Mouse (Mus musculus) frontal cortex, postnatal 36 days (tissue): ENCODE data around the gene Kxd1.
A peak's percentile ranks its signal among the peaks of the same experiment; 100 is the strongest.
"Not testable (repeated sequence)": the region's sequence is repeated elsewhere in the genome, so short reads cannot be mapped to it uniquely, and the experiment has no call there.

Source experiments
- DNase-seq, 2 experiments: peaks; one replicate each; pipeline ENCODE4 v3.0.0; 2022; ENCODE audit warnings: low spot score in 2 of 2

Kxd1 gene

GRCm38 (mm10) chr8:70513441-70513840, 14.3 kb downstream of the Kxd1 start:
- peak; percentile 66 to 72 for DNase-seq

- DNase-seq = no peak
Observed at GRCm38 (mm10) chr8:70512253-70512903, 15.4 kb downstream of the Kxd1 start.

GRCm38 (mm10) chr8:70511770-70512169, 16.0 kb downstream of the Kxd1 start:
- DNase-seq = no peak

DNA sequence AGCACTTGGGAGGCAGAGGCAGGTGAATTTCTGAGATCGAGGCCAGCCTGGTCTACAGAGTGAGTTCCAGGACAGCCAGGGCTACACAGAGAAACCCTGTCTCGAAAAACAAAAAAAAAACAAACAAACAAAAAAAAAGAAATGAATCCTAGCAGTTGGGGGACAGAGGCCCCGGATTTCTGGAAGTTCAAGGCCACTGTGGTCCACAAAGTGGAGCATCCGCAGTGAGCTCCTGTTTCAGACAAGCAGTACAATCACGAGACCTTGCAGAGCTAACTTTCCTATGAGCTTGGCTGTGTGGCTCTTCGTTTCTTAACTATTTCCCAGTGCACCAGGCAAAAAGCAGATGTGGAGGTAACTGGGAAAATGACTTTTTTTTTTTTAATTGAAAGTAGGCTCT, 16.6 kb downstream of the Kxd1 start:
- not testable (repeated sequence) for DNase-seq

DNA sequence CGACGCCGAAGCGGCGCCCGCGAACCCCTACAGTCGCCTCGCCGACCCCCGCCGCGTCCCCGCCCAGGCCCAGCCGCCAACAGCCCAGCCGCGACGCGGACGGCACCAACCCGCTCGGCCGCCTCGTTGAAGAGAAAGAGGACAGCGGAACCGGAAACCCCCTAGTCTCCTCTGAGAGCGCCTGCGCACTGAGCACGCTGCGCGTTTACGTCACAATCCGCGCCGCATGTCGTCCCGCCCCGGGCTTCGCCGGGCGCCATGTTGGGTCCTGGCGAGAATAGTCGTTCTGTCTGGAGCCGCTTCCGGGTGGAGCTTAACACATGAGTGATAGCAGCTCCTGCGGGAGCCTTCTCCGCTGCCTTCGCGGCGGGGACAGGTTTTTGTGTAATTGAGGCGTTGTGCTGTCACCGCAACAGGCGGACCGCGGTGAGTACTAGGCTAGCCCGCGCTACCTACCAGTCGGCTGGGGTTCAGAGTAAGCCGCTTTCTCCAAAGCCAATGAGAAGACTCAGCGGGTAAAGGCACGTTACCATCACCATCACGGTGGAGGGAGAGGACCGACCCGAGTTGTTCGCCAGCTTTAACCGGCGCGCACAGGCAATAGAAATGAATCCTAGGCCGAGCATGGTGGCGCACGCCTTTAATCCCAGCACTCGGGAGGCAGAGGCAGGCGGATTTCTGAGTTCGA, 17.4 kb downstream of the Kxd1 start, which contains the start of gene Uba52:
Gene Uba52, minus strand, starts transcription at position 574 of the 688 bp plus-strand sequence.
- peak; percentile 98 to 99 for DNase-seq

DNA sequence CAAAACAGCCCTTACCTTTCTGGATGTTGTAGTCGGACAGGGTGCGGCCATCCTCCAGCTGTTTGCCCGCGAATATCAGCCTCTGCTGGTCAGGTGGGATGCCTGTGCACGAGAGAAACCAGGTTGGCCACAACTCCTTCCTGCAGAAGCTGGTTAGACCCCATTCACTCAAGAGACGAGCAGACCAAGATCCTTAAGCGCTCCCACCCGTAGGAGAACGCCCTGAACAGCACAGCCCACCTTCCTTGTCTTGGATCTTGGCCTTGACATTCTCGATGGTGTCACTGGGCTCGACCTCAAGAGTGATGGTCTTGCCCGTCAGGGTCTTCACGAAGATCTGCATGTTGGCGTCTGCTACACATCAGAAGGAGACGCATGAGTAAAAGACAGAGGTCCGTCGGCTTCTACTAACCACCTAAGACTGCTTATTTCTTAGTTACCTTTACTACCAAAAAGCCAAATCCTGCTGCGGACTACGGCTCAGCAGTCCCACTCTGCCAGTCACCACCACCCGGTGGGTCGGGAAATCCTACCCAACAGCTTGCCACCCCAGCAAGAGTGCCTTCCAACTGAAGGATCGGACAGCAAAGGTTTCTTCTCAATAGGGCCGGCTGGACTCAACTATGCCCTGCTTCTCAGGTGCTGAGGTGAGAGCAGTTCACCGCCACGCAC, 18.3 kb downstream of the Kxd1 start:
- no peak for DNase-seq

GRCm38 (mm10) chr8:70507027-70507393, 20.7 kb downstream of the Kxd1 start:
- no peak for DNase-seq

DNA sequence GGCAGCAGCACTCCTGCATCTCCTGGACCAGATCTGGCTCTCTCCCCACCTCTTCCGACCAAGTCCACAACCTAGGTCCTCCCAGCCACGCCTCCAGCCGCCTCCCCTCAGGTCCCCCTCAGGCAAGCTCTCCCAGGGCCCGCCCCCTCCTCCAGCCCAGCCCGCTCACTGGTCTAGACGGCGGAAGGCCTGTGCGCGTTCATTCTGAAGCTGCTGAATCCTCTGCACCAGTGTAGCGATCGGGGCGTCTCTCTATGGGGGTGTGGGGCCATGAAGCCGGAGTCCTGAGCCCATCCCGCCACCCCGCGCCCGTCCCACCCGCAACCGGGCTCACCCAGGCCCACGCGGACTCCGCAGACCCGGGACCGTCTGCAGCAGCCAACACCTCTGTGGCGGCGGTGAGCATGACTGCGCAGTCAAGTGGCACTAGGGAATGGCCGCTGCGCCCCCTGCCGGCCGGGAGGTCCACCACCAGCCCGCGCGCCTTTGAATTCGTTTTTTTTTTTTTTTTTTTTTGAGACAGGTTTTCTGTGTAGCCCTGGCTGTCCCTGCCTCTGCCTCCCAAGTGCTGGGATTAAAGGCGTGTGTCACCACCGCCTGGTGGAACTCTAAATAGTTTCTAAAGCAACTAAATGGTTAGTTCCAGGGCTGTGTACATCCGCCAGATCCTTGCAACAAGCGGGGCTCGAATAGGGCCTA, 21.3 kb downstream of the Kxd1 start, which contains the start of gene Rex1bd:
Gene Rex1bd, minus strand, starts transcription at position 425 of the 699 bp plus-strand sequence.
- peak; percentile 92 to 93 for DNase-seq

DNA sequence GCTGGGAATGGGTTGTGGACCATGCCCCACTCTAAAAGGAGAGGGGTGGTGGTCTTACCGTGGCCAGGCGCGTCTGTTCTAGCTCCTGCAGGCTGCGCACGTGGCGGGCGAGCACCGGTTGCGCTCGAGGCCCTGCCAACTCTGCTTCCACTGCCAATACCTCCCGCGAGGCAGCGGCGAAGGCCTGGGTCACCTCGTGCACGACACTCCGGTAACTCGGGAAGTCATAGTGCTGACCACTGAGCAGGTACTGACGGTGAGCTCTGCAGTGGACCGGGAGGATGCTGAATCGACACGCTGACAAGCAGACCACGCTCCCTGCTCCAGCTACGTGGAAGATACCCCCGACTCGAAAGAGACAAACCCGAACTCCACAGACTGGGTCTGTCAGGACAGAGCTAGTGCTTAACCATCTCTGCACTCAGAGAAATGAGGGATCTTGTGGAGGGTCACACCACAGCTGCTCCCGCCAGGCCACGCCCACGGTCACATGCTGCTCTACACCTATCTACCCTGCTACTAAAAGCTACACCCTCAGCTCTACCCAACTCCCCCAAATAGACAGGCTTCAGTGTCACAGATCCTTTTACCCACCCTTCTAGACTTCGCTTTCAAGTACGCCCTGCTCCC, 21.9 kb downstream of the Kxd1 start:
- no peak for DNase-seq

DNA sequence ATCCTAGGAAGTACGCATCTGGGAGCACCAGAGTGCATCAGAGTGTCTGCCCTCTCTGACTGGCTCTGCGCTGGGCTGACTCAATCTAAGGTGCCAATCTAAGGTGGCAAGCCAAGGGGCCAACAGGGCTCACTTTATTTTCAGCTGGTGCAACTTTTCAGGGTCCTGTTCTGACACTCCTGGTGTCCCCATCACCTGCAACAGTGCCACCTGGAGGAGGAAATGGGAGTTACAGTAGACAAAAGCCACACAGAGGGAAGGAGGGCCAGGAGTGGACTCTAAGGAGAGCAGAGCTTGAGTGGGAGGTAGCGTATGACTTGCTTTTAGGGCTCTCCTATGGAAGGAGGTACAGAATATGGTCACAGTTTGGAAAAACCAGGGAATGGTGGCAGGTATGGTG, 22.9 kb downstream of the Kxd1 start:
- peak; percentile 82 to 85 for DNase-seq

GRCm38 (mm10) chr8:70504291-70504716, 23.5 kb downstream of the Kxd1 start:
- peak in 1 of 2 experiments; percentile 63 for DNase-seq

- peak in 1 of 2 experiments; percentile 59 for DNase-seq
Observed at GRCm38 (mm10) chr8:70503062-70503750, 24.6 kb downstream of the Kxd1 start.

DNA sequence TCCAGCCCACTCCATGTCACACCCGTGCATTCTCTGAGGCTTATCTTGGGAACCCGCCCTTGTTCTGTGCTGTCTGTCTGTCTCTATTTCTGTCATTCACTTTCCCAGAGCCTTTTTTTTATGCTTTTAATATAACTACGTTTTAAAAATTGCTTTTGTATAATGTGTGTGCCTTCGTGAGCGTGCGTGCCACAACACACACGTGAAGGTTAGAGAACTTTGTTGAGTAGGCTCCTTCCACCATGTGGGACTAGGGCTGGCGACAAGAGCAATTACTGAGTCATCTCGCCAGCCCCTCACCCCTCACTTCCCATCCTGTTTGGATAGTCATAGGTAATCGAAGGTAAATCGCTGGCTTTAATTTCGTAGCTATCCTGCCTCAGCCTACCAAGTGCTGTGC, 25.2 kb downstream of the Kxd1 start:
- no peak for DNase-seq

- DNase-seq = no peak
Observed at GRCm38 (mm10) chr8:70501820-70502529, 25.8 kb downstream of the Kxd1 start.

- DNase-seq = no peak
Observed at GRCm38 (mm10) chr8:70500386-70501301, 27.1 kb downstream of the Kxd1 start.

DNA sequence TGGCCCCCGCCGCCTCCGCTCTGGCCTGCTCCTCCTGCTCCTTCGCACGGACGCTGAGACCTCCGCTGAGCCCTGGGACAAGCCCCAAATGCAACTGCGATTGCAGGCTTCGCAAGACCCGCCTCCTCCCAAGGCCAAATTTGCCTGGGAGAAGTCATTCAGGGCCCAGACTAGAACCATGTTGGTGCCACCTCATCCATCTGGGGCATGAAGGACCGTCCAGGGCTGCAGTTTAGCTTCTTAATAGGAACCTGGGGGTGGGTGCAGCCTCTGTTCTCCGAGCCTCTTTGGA, 32.0 kb downstream of the Kxd1 start:
- no peak for DNase-seq

GRCm38 (mm10) chr8:70495001-70495770, 32.6 kb downstream of the Kxd1 start:
- no peak for DNase-seq

- no peak for DNase-seq
Observed at GRCm38 (mm10) chr8:70494416-70494945, 33.3 kb downstream of the Kxd1 start.
